Mouse (Mus musculus): Measurements from ENCODE around the gene Rhbdd1.

Rhbdd1 gene

GRCm38 (mm10) chr1:82316111-82316745 lies at the start of gene Rhbdd1:
Gene Rhbdd1, plus strand, starts transcription at chr1:82316452.
- peak; percentile 98 for DNase-seq

- DNase-seq: no peak
These were observed 48.7 kb upstream of the Rhbdd1 start for GRCm38 (mm10) chr1:82267547-82267946.

- no peak for DNase-seq
These were observed 44.0 kb upstream of the Rhbdd1 start for GRCm38 (mm10) chr1:82272231-82272630.

GRCm38 (mm10) chr1:82273529-82273928 lies 42.7 kb upstream of the Rhbdd1 start:
- DNase-seq: no peak

GRCm38 (mm10) chr1:82274361-82274760 lies 41.9 kb upstream of the Rhbdd1 start:
- DNase-seq: no peak

GRCm38 (mm10) chr1:82279768-82280167 lies 36.5 kb upstream of the Rhbdd1 start:
- DNase-seq: no peak

GRCm38 (mm10) chr1:82281823-82282222 lies 34.4 kb upstream of the Rhbdd1 start:
- no peak for DNase-seq

- DNase-seq: peak; percentile 86
These were observed 33.1 kb upstream of the Rhbdd1 start for GRCm38 (mm10) chr1:82282992-82283611.

- no peak for DNase-seq
These were observed 32.4 kb upstream of the Rhbdd1 start for GRCm38 (mm10) chr1:82283901-82284301.

- DNase-seq: no peak
These were observed 31.8 kb upstream of the Rhbdd1 start for GRCm38 (mm10) chr1:82284403-82284802.

GRCm38 (mm10) chr1:82285461-82286189 lies 30.6 kb upstream of the Rhbdd1 start:
- DNase-seq: no peak

- DNase-seq: no peak
These were observed 29.8 kb upstream of the Rhbdd1 start for GRCm38 (mm10) chr1:82286190-82287051.

- DNase-seq: no peak
These were observed 29.0 kb upstream of the Rhbdd1 start for GRCm38 (mm10) chr1:82287052-82287775.

GRCm38 (mm10) chr1:82287776-82288325 lies 28.4 kb upstream of the Rhbdd1 start:
- DNase-seq: no peak

GRCm38 (mm10) chr1:82288421-82288990 lies 27.7 kb upstream of the Rhbdd1 start:
- DNase-seq: no peak

- DNase-seq: no peak
These were observed 26.9 kb upstream of the Rhbdd1 start for GRCm38 (mm10) chr1:82289116-82289989.

GRCm38 (mm10) chr1:82289990-82290681 lies 26.1 kb upstream of the Rhbdd1 start:
- peak; percentile 68 for DNase-seq

- DNase-seq: peak; percentile 85
These were observed 25.5 kb upstream of the Rhbdd1 start for GRCm38 (mm10) chr1:82290723-82291150.

GRCm38 (mm10) chr1:82291151-82291797 lies 25.0 kb upstream of the Rhbdd1 start, which contains the start of gene Irs1:
Gene Irs1, minus strand, starts transcription at chr1:82291416.
- peak; percentile 85 for DNase-seq

Measured in cerebellum, adult 8-10 months (tissue).